Mouse (Mus musculus) C2C12 (cell line): ENCODE measurements around the gene Ptpro.

Experiments
- CEBPB ChIP-seq: IDR thresholded peaks from one replicate; pipeline ENCODE4 v1.6.1; 2011; ENCODE audit warnings: low read depth, mild to moderate bottlenecking, control low read depth, moderate library complexity
- CTCF ChIP-seq: IDR thresholded peaks from one replicate; pipeline ENCODE4 v1.5.1; 2011; ENCODE audit not compliant: control insufficient read depth, insufficient read depth, insufficient read length
- MAX ChIP-seq: IDR thresholded peaks from one replicate; pipeline ENCODE4 v1.6.1; 2011; ENCODE audit warnings: mild to moderate bottlenecking, control low read depth
- MYOD1 ChIP-seq: IDR thresholded peaks from one replicate; pipeline ENCODE4 v1.6.1; 2011; ENCODE audit warnings: low read depth; ENCODE audit not compliant: control insufficient read depth, insufficient read length
- MYOG ChIP-seq: IDR thresholded peaks from one replicate; pipeline ENCODE4 v1.6.1; 2011; ENCODE audit not compliant: control insufficient read depth, insufficient read length; ENCODE audit errors: extremely low read depth

- TF ChIP-seq CTCF, result no peak
- TF ChIP-seq MYOG, result no peak
- TF ChIP-seq CEBPB, result no peak
- no peak for TF ChIP-seq MAX
- no peak for TF ChIP-seq MYOD1
Observed at GRCm38 (mm10) chr6:137211441-137211840, 40.7 kb upstream of the Ptpro start.
